In the genomic region with DNA sequence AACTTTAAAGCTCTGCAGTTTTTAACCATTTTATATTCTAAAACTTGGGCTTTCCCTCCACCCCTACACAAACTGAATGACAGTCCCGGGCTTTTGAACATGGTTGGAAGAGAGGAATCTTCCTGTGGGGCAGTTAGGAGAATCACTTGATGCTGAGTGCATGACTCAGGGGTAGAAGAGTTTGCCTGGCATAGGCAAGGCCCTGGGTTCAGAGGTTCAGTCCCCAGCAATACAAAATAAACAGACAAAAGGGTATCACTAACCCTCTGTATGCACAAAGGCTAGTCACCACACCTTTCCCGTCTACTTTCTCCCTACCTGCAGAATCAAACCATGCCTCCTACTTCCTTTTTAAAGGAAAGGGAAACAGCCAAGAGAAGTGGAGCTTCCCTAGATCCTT, we compare ENCODE assay signal across 19 mouse cellular contexts. TPM values are rescaled to one million over a fixed set of nuclear protein-coding genes. Genes with fewer than 3 reads are reported as not detected.
DNase-seq lines count a peak whose midpoint lies in the region; ATAC-seq lines count a peak whose summit lies in the region.
"Had no signal": no experiment of that assay in that cellular context is flagged by ENCODE, and none has a peak within 500 bp of the region (broad histone marks: within the 10 kb centered on the region; RNA-seq: fewer than 3 reads in every experiment).

No protein-coding gene starts in this region.

- no peak overlapping the region for H3K4me2 ChIP-seq in forebrain, embryonic 16.5 days (ENCODE audit: low read length)
- no peak overlapping the region for H3K4me2 ChIP-seq in forebrain, embryonic 12.5 days
- no peak overlapping the region for H3K4me2 ChIP-seq in hindbrain, embryonic 15.5 days
- H3K4me2 ChIP-seq in hindbrain, embryonic 13.5 days: no peak overlapping the region
- no peak overlapping the region for H3K4me2 ChIP-seq in neural tube, embryonic 15.5 days
- H3K4me2 ChIP-seq: embryonic facial prominence, embryonic 12.5 days; hindbrain, embryonic 12.5 days had no signal

- no peaks in the 10 kb centered on the region for H3K36me3 ChIP-seq in forebrain, embryonic 16.5 days (ENCODE audit: control insufficient read depth, insufficient read depth)
- no peaks in the 10 kb centered on the region for H3K36me3 ChIP-seq in forebrain, embryonic 12.5 days (replicated peaks)
- no peaks in the 10 kb centered on the region for H3K36me3 ChIP-seq in hindbrain, embryonic 15.5 days
- H3K36me3 ChIP-seq in hindbrain, embryonic 13.5 days: peaks cover 7% of the 10 kb centered on the region
- no peaks in the 10 kb centered on the region for H3K36me3 ChIP-seq in neural tube, embryonic 15.5 days
- H3K36me3 ChIP-seq: embryonic facial prominence, embryonic 12.5 days; hindbrain, embryonic 12.5 days had no signal

- H3K4me1 ChIP-seq in forebrain, embryonic 16.5 days (replicated peaks; ENCODE audit: control insufficient read depth, insufficient read depth, low read length): peaks cover 36% of the 10 kb centered on the region
- H3K4me1 ChIP-seq in forebrain, embryonic 12.5 days: peaks cover 20% of the 10 kb centered on the region
- H3K4me1 ChIP-seq in hindbrain, embryonic 15.5 days (replicated peaks): peaks cover 39% of the 10 kb centered on the region
- peaks cover 29% of the 10 kb centered on the region for H3K4me1 ChIP-seq in hindbrain, embryonic 13.5 days (replicated peaks)
- H3K4me1 ChIP-seq in neural tube, embryonic 15.5 days: peaks cover 36% of the 10 kb centered on the region

- peak overlapping the region; percentile 20; the same call in 1 of the 2 replicates for H3K27ac ChIP-seq in forebrain, embryonic 16.5 days (ENCODE audit: low read length)
- H3K27ac ChIP-seq in forebrain, embryonic 12.5 days: no peak overlapping the region
- H3K27ac ChIP-seq in hindbrain, embryonic 15.5 days (replicated peaks): peak overlapping the region; percentile 53; the same call in 1 of the 2 replicates
- H3K27ac ChIP-seq in hindbrain, embryonic 13.5 days: no peak overlapping the region
- peak overlapping the region; percentile 10; the same call in 1 of the 2 replicates for H3K27ac ChIP-seq in neural tube, embryonic 15.5 days (replicated peaks)
- H3K27ac ChIP-seq: embryonic facial prominence, embryonic 12.5 days; hindbrain, embryonic 12.5 days had no signal

- 82% methylated on average over 2 of the region's 2 CpGs for WGBS in forebrain, embryonic 16.5 days
- WGBS in forebrain, embryonic 12.5 days: 86% methylated on average over 2 of the region's 2 CpGs
- 94% methylated on average over 2 of the region's 2 CpGs for WGBS in hindbrain, embryonic 15.5 days
- 88% methylated on average over 2 of the region's 2 CpGs for WGBS in hindbrain, embryonic 13.5 days
- 84% methylated on average over 2 of the region's 2 CpGs for WGBS in neural tube, embryonic 15.5 days

- ATAC-seq in forebrain, embryonic 16.5 days: no peak
- ATAC-seq in forebrain, embryonic 12.5 days (ENCODE audit: low FRiP score): no peak
- no peak for ATAC-seq in hindbrain, embryonic 15.5 days (ENCODE audit: low FRiP score, low read depth)
- ATAC-seq in hindbrain, embryonic 13.5 days (ENCODE audit: low FRiP score): no peak
- ATAC-seq in neural tube, embryonic 15.5 days (ENCODE audit: low FRiP score): no peak
- ATAC-seq: intestine, postnatal 0 days had no signal

- H3K9ac ChIP-seq in forebrain, embryonic 16.5 days (replicated peaks; ENCODE audit: low read depth, low read length): no peak overlapping the region
- no peak overlapping the region for H3K9ac ChIP-seq in forebrain, embryonic 12.5 days
- no peak overlapping the region for H3K9ac ChIP-seq in hindbrain, embryonic 15.5 days
- no peak overlapping the region for H3K9ac ChIP-seq in hindbrain, embryonic 13.5 days
- no peak overlapping the region for H3K9ac ChIP-seq in neural tube, embryonic 15.5 days (replicated peaks)
- H3K9ac ChIP-seq: embryonic facial prominence, embryonic 12.5 days; heart, embryonic 13.5 days; hindbrain, embryonic 12.5 days had no signal

- H3K4me3 ChIP-seq in forebrain, embryonic 16.5 days (replicated peaks; ENCODE audit: low read length): no peak overlapping the region
- H3K4me3 ChIP-seq in forebrain, embryonic 12.5 days (replicated peaks): no peak overlapping the region
- H3K4me3 ChIP-seq in hindbrain, embryonic 15.5 days: no peak overlapping the region
- H3K4me3 ChIP-seq in hindbrain, embryonic 13.5 days: no peak overlapping the region
- H3K4me3 ChIP-seq in neural tube, embryonic 15.5 days (replicated peaks): no peak overlapping the region
- H3K4me3 ChIP-seq: embryonic facial prominence, embryonic 12.5 days; heart, embryonic 13.5 days; hindbrain, embryonic 12.5 days had no signal

- no peak for DNase-seq in neural tube, embryonic 10.5 days (ENCODE audit: extremely low spot score, low spot score)
- DNase-seq in ovary, postnatal 36 days (ENCODE audit: low spot score): no peak
- DNase-seq: adrenal gland, adult 8-10 months; adrenal gland, postnatal 36 days; cerebellum, adult 2 months; cerebellum, postnatal 14 days; embryo, embryonic 11 days; gastrocnemius, postnatal 14 days; heart, postnatal 4 days; kidney, adult 8-10 months had no signal

- no peaks in the 10 kb centered on the region for H3K27me3 ChIP-seq in forebrain, embryonic 16.5 days (replicated peaks; ENCODE audit: control insufficient read depth, insufficient read depth, low read length)
- H3K27me3 ChIP-seq in forebrain, embryonic 12.5 days: no peaks in the 10 kb centered on the region
- no peaks in the 10 kb centered on the region for H3K27me3 ChIP-seq in hindbrain, embryonic 15.5 days
- H3K27me3 ChIP-seq in hindbrain, embryonic 13.5 days: no peaks in the 10 kb centered on the region
- H3K27me3 ChIP-seq in neural tube, embryonic 15.5 days (replicated peaks): no peaks in the 10 kb centered on the region
- H3K27me3 ChIP-seq: embryonic facial prominence, embryonic 12.5 days; heart, embryonic 13.5 days; hindbrain, embryonic 12.5 days had no signal

- no peaks in the 10 kb centered on the region for H3K9me3 ChIP-seq in forebrain, embryonic 16.5 days (ENCODE audit: control insufficient read depth, low read length)
- H3K9me3 ChIP-seq in forebrain, embryonic 12.5 days: no peaks in the 10 kb centered on the region
- H3K9me3 ChIP-seq in hindbrain, embryonic 15.5 days: no peaks in the 10 kb centered on the region
- 0 out of 2 replicates have a peak, but pooled peaks cover 4% of the 10 kb centered on the region for H3K9me3 ChIP-seq in hindbrain, embryonic 13.5 days
- no peaks in the 10 kb centered on the region for H3K9me3 ChIP-seq in neural tube, embryonic 15.5 days (replicated peaks)
- H3K9me3 ChIP-seq: embryonic facial prominence, embryonic 12.5 days; hindbrain, embryonic 12.5 days had no signal

RNA-seq across cellular contexts. Expression of a gene that starts 28.5 kb away (rescaled TPM):
- polyA plus RNA-seq in forebrain, embryonic 16.5 days (2015; fragmentation: Nextera tagmentation; extraction: Ambion mirVana): 24.0 and 28.2 TPM in 2 replicates
- 19.6 and 21.6 TPM in 2 replicates for polyA plus RNA-seq in forebrain, embryonic 12.5 days (2016; fragmentation: Nextera tagmentation; extraction: Ambion mirVana)
- polyA plus RNA-seq in hindbrain, embryonic 15.5 days (2015; fragmentation: Nextera tagmentation; extraction: Ambion mirVana): 19.8 and 21.1 TPM in 2 replicates
- 20.9 and 21.1 TPM in 2 replicates for polyA plus RNA-seq in hindbrain, embryonic 13.5 days (2015; fragmentation: Nextera tagmentation; extraction: Ambion mirVana)
- polyA plus RNA-seq in neural tube, embryonic 15.5 days (2015; fragmentation: Nextera tagmentation; extraction: Ambion mirVana): 21.4 and 23.1 TPM in 2 replicates

Comparison
In these comparisons a context has a peak if more than half of its experiments do, and no peak if none do; other contexts are left out.
1. H3K27ac ChIP-seq: peak in forebrain, embryonic 16.5 days (single experiment), hindbrain, embryonic 15.5 days (single experiment) and neural tube, embryonic 15.5 days (single experiment); none in forebrain, embryonic 12.5 days (single experiment) and hindbrain, embryonic 13.5 days (single experiment).